Mouse (Mus musculus) G1E-ER4 (cell line): ENCODE measurements around the gene Saysd1. TPM values are rescaled to one million over a fixed set of nuclear protein-coding genes. Genes with fewer than 3 reads are reported as not detected.

Experiments
- GATA1 ChIP-seq: IDR thresholded peaks from one replicate; pipeline ENCODE4 v1.8.0; 2012; ENCODE audit warnings: low read length, inconsistent platforms
- polyA plus RNA-seq: library from polyadenylated mRNA; stranded (reverse); fragments of >175 nt; gene quantifications from 2 replicates; pipeline ENCODE4 v1.2.3, GENCODE M21; 2012

Saysd1 gene
- 0.40 TPM in 2 replicates for polyA plus RNA-seq

DNA sequence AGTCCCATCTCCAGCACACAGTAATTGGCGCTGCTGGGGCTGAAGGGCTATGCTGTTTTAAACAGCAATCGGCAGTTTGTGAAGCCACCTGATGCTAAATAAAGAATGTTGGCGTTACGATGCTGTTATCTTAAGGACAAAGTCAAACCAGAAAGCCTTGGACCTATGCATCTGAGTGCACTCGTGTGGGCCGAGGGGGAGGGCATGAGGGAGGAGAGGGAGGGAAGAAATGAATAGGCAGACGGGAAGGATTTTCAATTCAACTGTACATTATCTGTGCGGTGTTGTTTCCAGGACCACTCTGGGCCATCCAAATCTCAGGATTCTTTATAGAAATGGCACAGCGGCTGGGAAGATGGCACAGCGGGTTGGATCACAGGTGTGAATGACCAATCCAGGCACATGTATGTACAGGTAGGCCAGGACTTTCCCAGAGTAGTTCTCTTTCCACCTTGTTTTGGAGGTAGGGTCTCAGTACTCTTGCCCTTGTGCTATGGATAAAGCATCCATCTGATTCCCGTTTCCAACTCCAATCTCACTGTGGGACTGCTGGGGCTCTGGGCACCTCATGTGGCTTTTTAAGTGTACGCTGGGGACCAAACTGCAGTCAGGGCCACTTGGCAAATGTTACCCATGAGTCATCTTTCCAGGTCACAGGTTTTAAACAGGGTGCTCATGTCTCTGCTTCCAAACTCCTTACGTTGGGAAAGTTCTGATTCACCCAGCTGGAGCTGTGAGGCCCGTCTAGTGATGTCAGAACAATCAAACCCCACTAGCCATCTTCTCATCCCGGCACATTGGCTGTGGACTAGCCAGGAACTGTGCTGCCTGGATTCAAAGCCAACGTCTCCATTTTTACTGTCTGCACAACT lies at the start of gene Saysd1:
Saysd1 (minus strand) TSS at position 51 of the 872 bp plus-strand sequence.
- no peak for TF ChIP-seq GATA1

DNA sequence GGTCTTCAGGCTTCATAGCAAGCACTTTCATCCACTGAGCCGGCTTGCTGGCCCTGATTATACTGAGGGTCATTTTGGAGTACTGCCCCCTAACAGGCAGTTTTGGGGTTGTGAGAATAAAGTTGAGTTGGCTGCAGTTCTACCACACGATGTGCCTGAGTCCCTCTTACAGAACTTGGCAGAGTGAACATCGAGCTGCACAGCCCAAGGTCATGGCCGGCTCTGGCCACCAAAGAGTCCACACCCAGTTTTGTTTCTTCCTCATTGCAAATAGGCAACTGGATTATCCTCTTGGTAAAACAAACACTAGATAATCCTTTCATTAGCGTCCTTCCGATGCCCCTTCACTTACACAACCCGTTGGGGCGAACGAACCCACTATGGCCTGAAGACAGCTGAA lies 47.1 kb upstream of the Saysd1 start:
- no peak for TF ChIP-seq GATA1

DNA sequence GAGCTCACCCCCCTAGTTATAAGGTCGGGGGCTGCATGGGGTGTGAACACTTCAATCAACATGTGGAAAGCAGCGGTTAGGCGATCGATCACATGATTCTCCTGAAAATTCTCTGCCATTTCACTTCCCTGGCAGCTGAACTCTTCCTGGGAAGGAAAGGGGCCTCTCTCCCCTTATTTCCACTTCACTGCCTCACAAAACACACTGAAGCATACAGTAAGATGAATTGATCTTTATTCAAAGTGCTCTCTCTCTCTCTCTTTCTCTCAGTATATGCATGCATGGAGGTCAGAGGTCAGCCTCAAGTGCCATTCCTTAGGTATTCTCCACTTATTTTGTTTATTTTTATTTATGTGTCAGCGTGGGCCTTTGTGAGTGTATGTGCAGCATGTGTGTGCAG lies 45.4 kb upstream of the Saysd1 start:
- TF ChIP-seq GATA1 = no peak

DNA sequence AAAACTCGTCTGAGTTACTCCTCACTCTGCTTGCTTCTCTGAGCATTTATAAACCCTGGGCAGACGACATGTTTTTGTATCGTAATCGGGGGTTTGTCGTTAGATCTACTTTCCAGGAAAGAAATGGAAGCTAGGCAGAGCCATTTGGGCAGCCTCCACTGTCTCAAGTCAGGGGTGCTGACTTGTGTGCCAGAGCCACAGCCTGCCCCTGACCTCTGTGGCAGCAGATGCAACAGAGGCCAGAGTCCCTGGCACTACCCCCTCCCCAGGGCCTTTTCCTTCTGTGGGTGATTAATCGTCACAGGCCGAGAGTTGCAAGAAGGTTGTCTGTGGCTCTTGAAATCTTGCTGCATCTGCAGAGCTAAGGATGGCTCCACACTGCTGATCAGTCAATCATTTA lies 44.3 kb upstream of the Saysd1 start:
- no peak for TF ChIP-seq GATA1

DNA sequence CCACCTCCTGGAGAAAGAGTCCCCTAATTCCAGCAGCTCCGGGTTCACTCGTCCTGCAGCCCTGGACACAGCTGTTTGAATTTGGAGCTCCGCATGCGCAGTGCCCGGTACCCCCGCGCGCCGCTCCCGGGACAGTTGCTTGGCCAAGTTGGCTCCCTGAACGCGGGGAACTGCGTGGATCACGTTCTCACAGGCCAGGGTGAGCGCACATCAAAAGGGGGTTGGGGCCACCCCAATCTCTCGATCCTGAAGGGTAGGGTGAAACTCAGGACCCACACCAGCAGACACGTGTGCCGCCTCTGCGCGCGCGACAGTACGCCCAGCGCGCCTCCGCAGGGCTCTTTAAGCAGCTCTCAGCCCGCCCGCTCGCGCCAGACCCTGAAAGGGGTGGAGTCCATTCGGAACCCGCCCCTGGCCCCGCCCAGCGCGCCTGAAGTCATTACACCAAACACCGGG lies 43.2 kb upstream of the Saysd1 start, which contains the start of gene Kcnk5:
Kcnk5 (minus strand) TSS at position 344 of the 456 bp plus-strand sequence.
- TF ChIP-seq GATA1 = no peak

DNA sequence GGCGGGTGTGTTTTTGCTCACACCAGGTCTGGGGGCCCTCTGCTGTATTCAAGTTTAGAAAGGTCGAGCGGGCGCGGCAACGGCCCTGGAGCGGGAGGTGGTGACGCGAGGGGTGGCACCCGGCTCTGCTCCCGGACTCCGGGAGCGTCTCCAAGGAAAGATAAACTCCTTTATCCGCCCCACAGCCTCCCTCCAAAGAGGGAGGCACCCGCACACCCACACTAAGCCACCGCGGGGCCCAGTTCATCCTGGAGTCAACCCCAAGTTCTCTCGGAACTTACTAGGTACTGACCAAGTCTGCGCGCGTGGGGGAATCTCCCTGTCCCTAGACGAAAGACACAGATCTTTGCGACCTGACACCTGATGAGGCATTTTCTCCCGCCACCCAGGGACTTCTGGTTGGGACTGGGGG lies 42.4 kb upstream of the Saysd1 start:
- TF ChIP-seq GATA1 = no peak

DNA sequence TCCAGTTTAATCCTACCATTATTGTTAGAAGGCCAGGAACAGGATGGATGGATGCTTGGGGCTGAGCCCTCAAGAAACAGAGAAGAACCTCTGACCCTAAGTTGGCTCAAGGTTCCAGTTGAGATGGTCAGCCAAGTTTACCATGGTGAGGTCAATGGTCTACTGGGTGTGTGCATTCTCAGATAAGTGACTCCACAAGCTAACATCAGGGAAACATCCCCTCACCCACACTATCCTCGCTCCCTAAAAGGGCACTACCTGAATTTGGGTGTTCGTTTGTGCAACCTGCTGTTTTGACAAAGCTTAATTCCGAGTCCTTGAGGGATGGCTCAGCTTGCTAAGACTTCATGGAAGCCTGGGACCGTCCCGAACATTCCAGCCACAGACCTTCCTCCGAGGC lies 42.0 kb upstream of the Saysd1 start:
- no peak for TF ChIP-seq GATA1

DNA sequence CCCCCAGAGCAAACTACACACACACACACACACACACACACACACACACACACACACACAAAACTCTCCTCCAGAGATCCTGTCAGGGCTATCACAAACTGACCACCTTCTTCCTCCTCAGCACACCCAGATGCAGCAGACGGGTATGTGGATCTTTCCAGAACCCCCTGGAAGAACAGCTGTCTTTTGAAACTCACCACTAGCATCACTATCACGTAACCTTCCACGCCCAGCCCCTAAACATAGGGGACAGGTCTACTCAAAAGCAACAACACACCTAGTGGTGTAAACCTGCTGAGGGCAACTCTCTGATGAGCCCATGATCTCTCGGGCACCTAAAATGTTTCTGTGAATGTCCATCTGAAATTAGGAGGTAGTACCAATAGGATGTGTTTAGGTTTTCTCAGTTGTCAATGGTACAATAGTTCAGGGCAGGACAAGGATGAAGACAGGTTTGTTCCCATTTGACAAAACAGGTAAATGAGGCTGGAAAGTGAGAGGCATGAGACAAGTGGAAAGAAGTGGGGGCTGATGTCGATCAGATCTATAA lies 41.5 kb upstream of the Saysd1 start:
- no peak for TF ChIP-seq GATA1

DNA sequence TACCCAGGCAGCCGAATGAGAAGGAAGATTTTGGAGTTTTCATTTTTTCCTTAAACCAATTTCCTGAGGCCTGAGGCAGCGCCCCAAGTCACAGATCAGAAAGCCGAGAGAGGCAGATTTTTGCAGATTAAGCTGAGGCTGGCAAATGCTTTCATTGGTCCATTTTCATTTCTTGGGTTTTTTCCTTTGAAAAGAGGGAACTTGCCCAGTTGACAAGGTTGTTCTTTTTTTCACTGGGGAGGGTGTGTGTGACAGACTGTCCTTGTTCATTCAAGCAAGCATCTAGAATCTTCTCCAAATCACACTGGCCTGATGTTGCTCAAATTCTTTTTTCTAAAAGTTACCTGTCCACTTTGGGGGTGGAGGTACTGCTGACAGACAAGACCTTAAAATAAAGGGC lies 40.7 kb upstream of the Saysd1 start:
- no peak for TF ChIP-seq GATA1

DNA sequence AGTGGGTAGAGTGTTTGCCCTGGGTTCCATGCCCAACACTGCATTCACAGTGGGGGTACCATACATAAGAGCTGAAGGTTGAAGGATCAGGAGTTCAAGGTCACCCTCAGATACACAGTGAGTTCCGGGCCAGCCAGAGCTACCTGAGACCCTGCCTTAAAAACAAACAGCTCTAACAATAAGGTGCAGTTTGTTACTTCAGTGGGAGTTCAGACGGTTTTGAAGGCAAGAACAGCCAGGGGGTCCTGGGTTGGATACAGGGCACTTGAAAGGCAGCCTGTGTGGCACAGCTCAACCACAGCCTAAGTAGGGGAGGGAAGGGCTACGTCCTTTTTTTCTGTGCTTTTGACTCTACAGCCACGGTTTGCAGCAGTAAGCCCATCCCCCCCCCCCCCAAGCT lies 40.3 kb upstream of the Saysd1 start:
- no peak for TF ChIP-seq GATA1

DNA sequence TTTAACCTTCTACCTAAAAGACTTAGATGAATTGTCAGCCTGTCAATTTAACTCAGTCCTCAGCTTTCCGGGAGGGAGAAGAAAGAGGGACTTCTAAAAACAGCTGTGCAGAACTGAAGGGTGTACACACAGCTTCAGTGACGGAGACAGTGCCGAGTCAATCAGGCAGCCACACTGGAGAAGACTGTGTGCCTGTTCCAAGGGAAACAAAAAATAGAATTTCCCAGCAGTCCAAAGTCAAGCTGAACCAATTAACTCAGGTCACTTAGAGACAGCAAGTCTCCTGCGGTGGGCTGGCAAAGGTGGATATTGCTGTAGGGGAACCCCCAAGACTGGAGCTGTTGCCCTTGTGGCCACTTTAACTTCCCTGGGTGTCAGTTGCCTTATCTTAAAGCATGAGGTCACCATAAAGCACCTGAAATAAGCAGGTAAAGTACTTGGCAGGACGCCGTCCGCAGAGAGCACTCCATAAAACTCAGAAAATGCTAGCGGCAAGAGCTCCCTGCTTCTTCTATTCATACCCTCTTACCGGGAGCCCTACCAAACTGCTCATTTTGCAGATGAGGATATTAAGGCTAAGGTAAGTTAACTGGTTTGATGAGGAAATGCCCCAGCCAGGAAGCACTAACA lies 39.3 kb upstream of the Saysd1 start:
- TF ChIP-seq GATA1 = no peak

DNA sequence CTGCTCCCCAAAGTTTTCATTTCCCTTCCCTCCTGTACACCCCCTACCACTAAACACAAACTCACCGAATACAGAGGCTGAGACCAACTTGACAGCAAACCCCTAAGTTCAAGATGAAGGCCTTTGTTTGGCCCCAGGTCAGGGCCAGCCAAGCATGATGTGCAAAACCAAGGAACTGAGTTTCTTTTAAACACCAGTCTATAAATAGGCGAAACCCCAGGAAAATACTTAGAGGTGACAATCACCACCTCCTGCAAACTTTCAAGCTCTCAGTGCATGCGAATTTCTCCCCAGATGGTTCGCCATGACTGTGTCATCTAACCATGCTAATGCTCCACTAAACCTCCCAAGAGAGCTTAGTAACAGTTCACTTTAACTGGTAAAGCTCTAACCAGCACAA lies 37.4 kb upstream of the Saysd1 start:
- no peak for TF ChIP-seq GATA1

DNA sequence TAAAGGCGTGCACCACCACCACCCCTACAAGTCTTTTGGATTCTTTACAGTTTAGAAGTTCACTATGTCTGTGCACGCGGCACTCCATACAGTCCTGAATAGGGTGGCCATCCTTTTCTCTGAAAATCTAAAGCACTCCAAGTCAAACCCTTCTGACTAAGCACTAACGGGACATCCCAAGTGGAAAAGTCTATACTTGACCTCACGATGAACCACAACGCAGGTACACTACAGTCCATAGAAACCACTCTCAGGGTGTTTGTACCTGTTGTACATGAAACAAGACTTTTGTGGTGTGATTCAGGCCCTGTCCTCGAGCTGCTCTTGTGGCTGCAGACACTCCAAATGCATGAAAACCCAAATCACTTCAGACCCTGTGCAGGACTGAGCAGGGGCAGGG lies 36.8 kb upstream of the Saysd1 start:
- no peak for TF ChIP-seq GATA1

DNA sequence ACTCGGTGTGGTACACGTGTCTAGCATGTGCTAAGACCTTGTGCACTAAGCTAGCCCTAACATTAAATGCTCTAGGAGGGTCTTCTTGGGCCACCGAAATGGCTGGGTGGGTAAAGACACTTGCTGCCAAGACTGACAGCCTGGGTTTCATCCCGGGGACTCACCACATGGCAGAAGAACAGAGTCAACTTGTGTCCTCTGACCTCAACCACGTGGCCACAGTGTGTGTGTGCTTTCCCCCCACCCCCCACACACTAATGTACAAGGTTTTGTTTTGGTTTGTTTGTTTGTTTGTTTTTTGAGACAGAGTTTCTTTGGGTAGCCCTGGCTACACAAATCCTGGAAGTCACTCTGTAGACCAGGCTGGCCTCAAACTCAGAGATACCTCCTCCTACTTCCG lies 36.4 kb upstream of the Saysd1 start:
- no peak for TF ChIP-seq GATA1

DNA sequence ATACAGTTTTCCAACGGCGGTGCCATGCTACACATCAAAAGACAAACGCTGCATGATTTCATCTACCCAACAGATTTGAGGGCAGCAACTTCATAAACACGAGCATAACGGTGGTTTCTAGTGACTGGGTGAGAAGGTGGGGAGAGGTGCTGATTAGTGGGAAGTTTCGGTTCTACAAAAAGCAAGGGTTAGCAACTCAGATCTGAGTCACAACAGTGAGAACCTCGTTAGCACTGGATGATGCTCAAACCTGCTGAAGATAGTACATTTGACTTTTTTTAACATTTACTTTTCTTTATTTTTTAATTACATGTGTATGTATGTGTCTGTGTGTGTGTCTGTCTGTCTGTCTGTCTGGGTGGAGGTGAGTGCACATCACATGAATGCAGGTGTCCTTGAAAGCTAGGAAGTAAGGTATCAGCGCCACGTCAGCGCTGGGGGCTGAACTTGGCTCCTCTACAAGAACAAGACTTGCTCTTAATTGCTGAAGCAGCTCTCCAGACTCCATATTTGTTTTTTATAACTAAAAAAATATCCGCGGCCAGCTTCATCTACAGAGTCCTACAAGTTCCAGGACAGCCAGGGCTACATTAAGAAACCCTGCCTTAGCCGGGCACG lies 35.6 kb upstream of the Saysd1 start:
- no peak for TF ChIP-seq GATA1

DNA sequence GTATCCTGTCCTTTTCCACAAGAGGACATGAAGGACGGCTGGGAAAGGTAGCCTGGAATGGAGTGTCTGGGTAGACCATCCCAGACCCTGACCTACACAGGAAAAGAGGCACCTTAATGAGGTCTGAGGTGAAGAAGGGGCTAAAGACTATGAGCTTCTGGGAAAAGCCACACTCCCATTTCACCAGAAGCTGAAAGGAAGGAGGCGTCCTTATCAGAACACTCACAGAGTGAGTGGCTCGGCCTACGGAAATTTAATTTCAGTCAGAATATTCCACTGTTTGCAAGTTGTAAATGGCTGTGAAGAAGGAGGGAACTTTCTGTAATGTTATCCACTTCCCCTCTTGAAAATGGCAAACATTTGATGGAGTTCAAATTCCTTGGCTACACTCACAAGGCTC lies 34.6 kb upstream of the Saysd1 start:
- TF ChIP-seq GATA1 = no peak
